Comparison of ENCODE assay signal across 20 mouse cellular contexts in the genomic region with DNA sequence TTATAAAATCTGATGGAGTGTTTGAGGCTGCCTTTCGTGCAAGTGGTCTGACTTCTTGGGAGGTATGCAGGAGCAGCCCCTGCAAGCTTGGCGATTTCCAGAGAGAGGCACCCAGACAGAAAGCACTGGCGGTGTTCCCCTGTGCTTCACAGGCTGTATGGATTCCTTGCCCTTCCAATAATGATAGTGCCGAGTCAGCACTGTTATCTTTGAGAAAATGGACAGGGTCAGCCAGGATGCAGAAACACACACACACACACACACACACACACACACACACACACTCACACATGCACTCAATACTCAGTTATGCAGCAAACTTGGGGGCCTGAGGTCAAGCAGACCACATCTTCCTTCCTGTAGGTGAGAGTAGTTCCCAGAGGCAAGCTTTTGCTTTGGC.
DNase-seq lines count a peak whose midpoint lies in the region; ATAC-seq and TF ChIP-seq lines count a peak whose summit lies in the region.
"Had no signal": no experiment of that assay in that cellular context is flagged by ENCODE, and none has a peak within 500 bp of the region (broad histone marks: within the 10 kb centered on the region; RNA-seq: fewer than 3 reads in every experiment).

No protein-coding gene starts in this region.

- 28% methylated on average over 4 of the region's 4 CpGs for WGBS in kidney, postnatal 0 days
- WGBS in intestine, embryonic 16.5 days, result 19% methylated on average over 4 of the region's 4 CpGs
- 70% methylated on average over 4 of the region's 4 CpGs for WGBS in heart, adult 2 months

- no peak for ATAC-seq in kidney, postnatal 0 days (replicated peaks; ENCODE audit: low FRiP score, low read depth)
- 0 out of 2 replicates have a peak, but pooled peaks have one; percentile 8 for ATAC-seq in common myeloid progenitor, adult 5-6 weeks (replicated peaks; ENCODE audit: low read depth, poor library complexity, severe bottlenecking)
- no peak for ATAC-seq in intestine, embryonic 16.5 days
- ATAC-seq: hindbrain, postnatal 0 days; midbrain, embryonic 16.5 days had no signal

- H3K4me1 ChIP-seq in kidney, postnatal 0 days (replicated peaks; ENCODE audit: insufficient read depth, low read length), result peaks cover 13% of the 10 kb centered on the region; the same call in 1 of the 2 replicates
- peaks cover 22% of the 10 kb centered on the region for H3K4me1 ChIP-seq in intestine, embryonic 16.5 days (ENCODE audit: control insufficient read depth, insufficient read depth, low read length)
- H3K4me1 ChIP-seq in heart, adult 2 months (ENCODE audit: control insufficient read depth, insufficient read depth, low read length), result no peaks in the 10 kb centered on the region; the same call in 1 of the 2 replicates

- TF ChIP-seq EP300 in heart, adult 2 months (IDR thresholded peaks at IDR 0.05; ENCODE audit: insufficient read depth, low read depth, low read length), result no peak

- H3K9ac ChIP-seq in kidney, postnatal 0 days (ENCODE audit: low read depth, low read length), result no peak overlapping the region
- H3K9ac ChIP-seq in intestine, embryonic 16.5 days (ENCODE audit: low read depth, low read length), result no peak overlapping the region
- no peak overlapping the region for H3K9ac ChIP-seq in heart, adult 2 months (ENCODE audit: low read depth, low read length)
- H3K9ac ChIP-seq: forebrain, embryonic 15.5 days; heart, embryonic 13.5 days; liver, embryonic 14.5 days had no signal

- no peak for TF ChIP-seq CTCF in kidney, postnatal 0 days (IDR thresholded peaks at IDR 0.05; ENCODE audit: low read depth)
- TF ChIP-seq CTCF in heart, adult 2 months (IDR thresholded peaks at IDR 0.05), result no peak

- no peaks in the 10 kb centered on the region for H3K79me2 ChIP-seq in heart, adult 2 months (replicated peaks; ENCODE audit: control insufficient read depth, insufficient read depth, low read length)

- peak; percentile 16 for DNase-seq in kidney, postnatal 0 days (ENCODE audit: low spot score)
- DNase-seq in kidney, adult 9 months, result no peak
- peak; percentile 24 for DNase-seq in 416B (ENCODE audit: low read depth)
- DNase-seq in heart, adult 2 months, result no peak
- DNase-seq in frontal cortex, postnatal 25 days (ENCODE audit: low spot score in 2 of 2), result no peak
- DNase-seq in left cerebral cortex, postnatal 10 days (ENCODE audit: extremely low spot score in 1 of 2, low spot score in 2 of 2), result no peak
- DNase-seq: adrenal gland, postnatal 36 days; cerebellum, adult 8-10 months; heart, postnatal 36 days; thymus, postnatal 14 days had no signal

- H3K36me3 ChIP-seq in kidney, postnatal 0 days (ENCODE audit: insufficient read depth, low read length), result no peaks in the 10 kb centered on the region
- no peaks in the 10 kb centered on the region for H3K36me3 ChIP-seq in intestine, embryonic 16.5 days (ENCODE audit: control insufficient read depth, insufficient read depth, low read length)
- no peaks in the 10 kb centered on the region for H3K36me3 ChIP-seq in heart, adult 2 months (ENCODE audit: control insufficient read depth, insufficient read depth, low read length)
- H3K36me3 ChIP-seq: forebrain, embryonic 15.5 days; G1E; heart, embryonic 13.5 days had no signal

- peak overlapping the region; percentile 66 for H3K27ac ChIP-seq in kidney, postnatal 0 days
- H3K27ac ChIP-seq in intestine, embryonic 16.5 days (ENCODE audit: low read length), result peak overlapping the region; percentile 32; the same call in 1 of the 2 replicates
- H3K27ac ChIP-seq in heart, adult 2 months, result no peak overlapping the region
- H3K27ac ChIP-seq: forebrain, embryonic 15.5 days; heart, embryonic 13.5 days; hindbrain, postnatal 0 days; liver, embryonic 14.5 days had no signal

- H3K9me3 ChIP-seq in kidney, postnatal 0 days (replicated peaks; ENCODE audit: low read length), result no peaks in the 10 kb centered on the region
- H3K9me3 ChIP-seq in intestine, embryonic 16.5 days (ENCODE audit: control insufficient read depth, low read length), result no peaks in the 10 kb centered on the region
- H3K9me3 ChIP-seq: forebrain, embryonic 15.5 days; G1E; heart, embryonic 13.5 days had no signal

- no peak for TF ChIP-seq POLR2A in heart, adult 2 months (IDR thresholded peaks at IDR 0.05; ENCODE audit: insufficient read depth, low read depth, low read length)

- no peak overlapping the region for H3K4me2 ChIP-seq in kidney, postnatal 0 days (ENCODE audit: low read length)
- H3K4me2 ChIP-seq in intestine, embryonic 16.5 days (ENCODE audit: low read depth, low read length), result no peak overlapping the region; the same call in 1 of the 2 replicates
- H3K4me2 ChIP-seq: forebrain, embryonic 15.5 days; heart, embryonic 13.5 days had no signal

- H3K27me3 ChIP-seq in kidney, postnatal 0 days (ENCODE audit: insufficient read depth, low read length), result no peaks in the 10 kb centered on the region
- H3K27me3 ChIP-seq in intestine, embryonic 16.5 days (replicated peaks; ENCODE audit: control insufficient read depth, insufficient read depth, low read length), result no peaks in the 10 kb centered on the region
- H3K27me3 ChIP-seq in heart, adult 2 months (ENCODE audit: control insufficient read depth, insufficient read depth, low read length), result no peaks in the 10 kb centered on the region
- H3K27me3 ChIP-seq: forebrain, embryonic 15.5 days; heart, embryonic 13.5 days had no signal

- H3K4me3 ChIP-seq in kidney, postnatal 0 days (replicated peaks; ENCODE audit: low read depth, low read length), result no peak overlapping the region
- no peak overlapping the region for H3K4me3 ChIP-seq in intestine, embryonic 16.5 days (ENCODE audit: low read length)
- no peak overlapping the region for H3K4me3 ChIP-seq in heart, adult 2 months
- H3K4me3 ChIP-seq: erythroblast, embryonic 14.5 days; forebrain, embryonic 15.5 days; heart, embryonic 13.5 days; megakaryocyte, embryonic 14.5 days had no signal

- intact Hi-C loops in heart, adult 2 months (cut with DNase I), result no loop called here
- intact Hi-C loops in left cerebral cortex, postnatal 10 days (cut with DNase I), result loop anchor here (2.0 to 5.0 kb wide), 2 partner anchors 61 to 305 kb away; partner anchors contain the start of gene Gadd45g

Comparison
In these comparisons a context has a peak if more than half of its experiments do, and no peak if none do; other contexts are left out.
1. DNase-seq: peak in kidney, postnatal 0 days (single experiment) and 416B (single experiment); none in kidney, adult 9 months (single experiment), heart, adult 2 months (0 of 2), frontal cortex, postnatal 25 days (0 of 2) and left cerebral cortex, postnatal 10 days (0 of 2).